Mouse (Mus musculus) stomach, embryonic 16.5 days (tissue): ENCODE results near the gene Ankrd11. TPM values are rescaled to one million over a fixed set of nuclear protein-coding genes. Genes with fewer than 3 reads are reported as not detected.
"Not testable (repeated sequence)": the region's sequence is repeated elsewhere in the genome, so short reads cannot be mapped to it uniquely, and the experiment has no call there.

Experiments used
- ATAC-seq: fragments of 200-750 bp; cut with Nextera tagmentation; 2 replicates; pipeline ENCODE4 v1.8.0; 2017; ENCODE audit warnings: moderate number of reproducible peaks, moderate TSS enrichment; ENCODE audit not compliant: insufficient read depth, low FRiP score
- H3K27ac ChIP-seq: fragments of 300-500 bp; sonication (generic); 2 replicates; pipeline ENCODE4 v1.5.1; 2014; ENCODE audit warnings: low read length
- H3K27me3 ChIP-seq: fragments of 300-500 bp; sonication (generic); 2 replicates; pipeline ENCODE4 v1.6.1; 2014; ENCODE audit warnings: low read length, control low read depth, mixed read lengths; ENCODE audit not compliant: control insufficient read depth, insufficient read depth
- H3K36me3 ChIP-seq: fragments of 300-500 bp; sonication (generic); 2 replicates; pipeline ENCODE4 v1.6.1; 2014; ENCODE audit warnings: low read length; ENCODE audit not compliant: control insufficient read depth, insufficient read depth
- H3K4me1 ChIP-seq: fragments of 300-500 bp; sonication (generic); 2 replicates; pipeline ENCODE4 v1.6.1; 2014; ENCODE audit warnings: low read length, control low read depth, mixed read lengths; ENCODE audit not compliant: control insufficient read depth, insufficient read depth
- H3K4me2 ChIP-seq: fragments of 300-500 bp; sonication (generic); 2 replicates; pipeline ENCODE4 v1.6.1; 2014; ENCODE audit warnings: low read depth, low read length, mixed read lengths
- H3K4me3 ChIP-seq: fragments of 300-500 bp; sonication (generic); replicated peaks from 2 replicates; pipeline ENCODE4 v1.5.1; 2014; ENCODE audit warnings: mild to moderate bottlenecking, low read length
- H3K9ac ChIP-seq: fragments of 300-500 bp; sonication (generic); 2 replicates; pipeline ENCODE4 v1.6.1; 2014; ENCODE audit warnings: low read length
- H3K9me3 ChIP-seq: fragments of 300-500 bp; sonication (generic); replicated peaks from 2 replicates; pipeline ENCODE4 v1.6.1; 2016; ENCODE audit warnings: low read length, control low read depth; ENCODE audit not compliant: control insufficient read depth
- WGBS: fragments of 180-500 bp; shearing (Covaris S2); extraction: QIAGEN DNeasy Blood & Tissue Kit; methylation state at CpG from one replicate; pipeline ENCODE4 v1.1.7; 2014; 5-methylcytosine and 5-hydroxymethylcytosine counted together
- polyA plus RNA-seq: library from polyadenylated mRNA; unstranded; fragments of >200 nt; fragmentation: Nextera tagmentation; extraction: Ambion mirVana; gene quantifications from 2 replicates; pipeline ENCODE4 v1.2.1, GENCODE M21; 2015

The Ankrd11 gene
- polyA plus RNA-seq, 1 experiment from 2014 or later = 24.6 TPM

- peaks cover 33% of the 10 kb centered on the region for H3K4me1 ChIP-seq
- ATAC-seq = no peak
- no peak overlapping the region for H3K9ac ChIP-seq
- no peaks in the 10 kb centered on the region for H3K36me3 ChIP-seq
- no peak overlapping the region for H3K4me3 ChIP-seq
- H3K27me3 ChIP-seq = no peaks in the 10 kb centered on the region
- H3K9me3 ChIP-seq = no peaks in the 10 kb centered on the region
- no peak overlapping the region for H3K27ac ChIP-seq
- WGBS = 69% methylated on average over 6 of the region's 6 CpGs
- H3K4me2 ChIP-seq = no peak overlapping the region
Observed at GRCm38 (mm10) chr8:123034171-123034570, 7.9 kb downstream of the Ankrd11 start.

GRCm38 (mm10) chr8:123033431-123033830 is 8.6 kb downstream of the Ankrd11 start:
- no peaks in the 10 kb centered on the region for H3K9me3 ChIP-seq
- no peak for ATAC-seq
- H3K9ac ChIP-seq = no peak overlapping the region
- peaks cover 32% of the 10 kb centered on the region for H3K4me1 ChIP-seq
- no peaks in the 10 kb centered on the region for H3K36me3 ChIP-seq
- H3K27me3 ChIP-seq = no peaks in the 10 kb centered on the region
- peak overlapping the region; percentile 3; the same call in 1 of the 2 replicates for H3K27ac ChIP-seq
- H3K4me2 ChIP-seq = no peak overlapping the region
- H3K4me3 ChIP-seq = no peak overlapping the region

- Histone ChIP-seq H3K27me3 (no peaks in the 10 kb centered on the region), H3K9me3 (no peaks in the 10 kb centered on the region), H3K4me3 (no peak overlapping the region), H3K27ac (no peak overlapping the region), H3K9ac (no peak overlapping the region), H3K36me3 (no peaks in the 10 kb centered on the region), H3K4me2 (no peak overlapping the region), H3K4me1 (peaks cover 32% of the 10 kb centered on the region)
- no peak for ATAC-seq
Observed at GRCm38 (mm10) chr8:123032730-123033129, 9.3 kb downstream of the Ankrd11 start.

- H3K4me1 ChIP-seq = peaks cover 21% of the 10 kb centered on the region
- H3K36me3 ChIP-seq = no peaks in the 10 kb centered on the region
- H3K27ac ChIP-seq = no peak overlapping the region
- WGBS = 74% methylated on average over 7 of the region's 7 CpGs
- H3K4me2 ChIP-seq = no peak overlapping the region
- no peaks in the 10 kb centered on the region for H3K27me3 ChIP-seq
- no peak overlapping the region for H3K4me3 ChIP-seq
- no peaks in the 10 kb centered on the region for H3K9me3 ChIP-seq
- ATAC-seq = no peak
- no peak overlapping the region for H3K9ac ChIP-seq
Observed at GRCm38 (mm10) chr8:123031321-123031978, 10.6 kb downstream of the Ankrd11 start.

GRCm38 (mm10) chr8:123030091-123030490 is 12.0 kb downstream of the Ankrd11 start:
- H3K4me2 ChIP-seq, H3K4me3 ChIP-seq, H3K9ac ChIP-seq, H3K36me3 ChIP-seq, H3K9me3 ChIP-seq, H3K27me3 ChIP-seq, ATAC-seq, H3K27ac ChIP-seq: not testable (repeated sequence)
- 77% methylated on average over 5 of the region's 5 CpGs for WGBS
- peaks cover 11% of the 10 kb centered on the region; the same call in 1 of the 2 replicates for H3K4me1 ChIP-seq

GRCm38 (mm10) chr8:123027786-123028185 is 14.3 kb downstream of the Ankrd11 start:
- no peaks in the 10 kb centered on the region for H3K36me3 ChIP-seq
- no peak overlapping the region for H3K9ac ChIP-seq
- WGBS = 86% methylated on average over 8 of the region's 8 CpGs
- no peak overlapping the region for H3K27ac ChIP-seq
- no peak overlapping the region for H3K4me3 ChIP-seq
- no peaks in the 10 kb centered on the region for H3K27me3 ChIP-seq
- no peak overlapping the region for H3K4me2 ChIP-seq
- 0 out of 2 replicates have a peak, but pooled peaks cover 6% of the 10 kb centered on the region for H3K4me1 ChIP-seq
- no peaks in the 10 kb centered on the region for H3K9me3 ChIP-seq
- no peak for ATAC-seq

- H3K27ac ChIP-seq = no peak overlapping the region
- ATAC-seq = no peak
- no peaks in the 10 kb centered on the region for H3K36me3 ChIP-seq
- H3K4me1 ChIP-seq = peaks cover 15% of the 10 kb centered on the region
- no peaks in the 10 kb centered on the region for H3K9me3 ChIP-seq
- 76% methylated on average over 3 of the region's 3 CpGs for WGBS
- H3K27me3 ChIP-seq = no peaks in the 10 kb centered on the region
- H3K4me3 ChIP-seq = no peak overlapping the region
- no peak overlapping the region for H3K9ac ChIP-seq
- no peak overlapping the region for H3K4me2 ChIP-seq
Observed at GRCm38 (mm10) chr8:123025951-123026351, 16.1 kb downstream of the Ankrd11 start.

- H3K27me3 ChIP-seq = no peaks in the 10 kb centered on the region
- ATAC-seq = no peak
- H3K4me3 ChIP-seq = no peak overlapping the region
- no peak overlapping the region for H3K9ac ChIP-seq
- no peaks in the 10 kb centered on the region for H3K9me3 ChIP-seq
- no peaks in the 10 kb centered on the region for H3K36me3 ChIP-seq
- no peak overlapping the region for H3K27ac ChIP-seq
- peaks cover 21% of the 10 kb centered on the region for H3K4me1 ChIP-seq
- no peak overlapping the region for H3K4me2 ChIP-seq
- WGBS = 95% methylated on average over 2 of the region's 2 CpGs
Observed at GRCm38 (mm10) chr8:123024226-123024625, 17.9 kb downstream of the Ankrd11 start.

- H3K4me1 ChIP-seq = peaks cover 30% of the 10 kb centered on the region
- H3K4me3 ChIP-seq = no peak overlapping the region
- H3K9me3 ChIP-seq = no peaks in the 10 kb centered on the region
- H3K27ac ChIP-seq = peak overlapping the region; percentile 92
- peak; percentile 25; the same call in 1 of the 2 replicates for ATAC-seq
- H3K9ac ChIP-seq = no peak overlapping the region
- H3K27me3 ChIP-seq = no peaks in the 10 kb centered on the region
- 69% methylated on average over 3 of the region's 3 CpGs for WGBS
- no peaks in the 10 kb centered on the region for H3K36me3 ChIP-seq
- H3K4me2 ChIP-seq = no peak overlapping the region
Observed at GRCm38 (mm10) chr8:123022727-123023126, 19.4 kb downstream of the Ankrd11 start.
